Mouse (Mus musculus) hindbrain, postnatal 0 days (tissue): ENCODE results near the gene Capn5. TPM values are rescaled to one million over a fixed set of nuclear protein-coding genes. Genes with fewer than 3 reads are reported as not detected.

ENCODE experiments used
- ATAC-seq: fragments of 200-750 bp; cut with Nextera tagmentation; 2 replicates; pipeline ENCODE4 v1.8.0; 2017; ENCODE audit warnings: mild to moderate bottlenecking, moderate TSS enrichment, moderate library complexity
- DNase-seq: peaks from one replicate; pipeline ENCODE4 v3.0.0-alpha.2; 2015; ENCODE audit warnings: low spot score
- H3K27ac ChIP-seq: fragments of 300-500 bp; sonication (generic); 2 replicates; pipeline ENCODE4 v1.5.1; 2014; ENCODE audit warnings: mild to moderate bottlenecking
- H3K27me3 ChIP-seq: fragments of 300-500 bp; sonication (generic); 2 replicates; pipeline ENCODE4 v1.6.1; 2014; ENCODE audit warnings: low read length, mixed read lengths; ENCODE audit not compliant: insufficient read depth
- H3K36me3 ChIP-seq: fragments of 300-500 bp; sonication (generic); 2 replicates; pipeline ENCODE4 v1.6.1; 2014; ENCODE audit warnings: low read length, mixed read lengths; ENCODE audit not compliant: insufficient read depth
- H3K4me1 ChIP-seq: fragments of 300-500 bp; sonication (generic); 2 replicates; pipeline ENCODE4 v1.6.1; 2014; ENCODE audit warnings: antibody characterized with exemption, low read length, mixed read lengths; ENCODE audit not compliant: insufficient read depth
- H3K4me2 ChIP-seq: fragments of 300-500 bp; sonication (generic); 2 replicates; pipeline ENCODE4 v1.6.1; 2014; ENCODE audit warnings: low read depth, mild to moderate bottlenecking, low read length, moderate library complexity, mixed read lengths
- H3K4me3 ChIP-seq: fragments of 300-500 bp; sonication (generic); 2 replicates; pipeline ENCODE4 v1.5.1; 2014; ENCODE audit warnings: low read length
- H3K9ac ChIP-seq: fragments of 300-500 bp; sonication (generic); replicated peaks from 2 replicates; pipeline ENCODE4 v1.6.1; 2014; ENCODE audit warnings: mild to moderate bottlenecking, low read length, moderate library complexity, mixed read lengths
- H3K9me3 ChIP-seq: fragments of 300-500 bp; sonication (generic); 2 replicates; pipeline ENCODE4 v1.6.1; 2016; ENCODE audit warnings: low read length, mixed read lengths
- CTCF ChIP-seq: IDR thresholded peaks from 2 replicates; pipeline ENCODE4 v1.5.1; 2016; ENCODE audit warnings: antibody characterized with exemption, control low read depth, low read depth
- WGBS: fragments of 180-500 bp; shearing (Covaris S2); extraction: QIAGEN DNeasy Blood & Tissue Kit; methylation state at CpG from one replicate; pipeline ENCODE4 v1.1.7; 2014; 5-methylcytosine and 5-hydroxymethylcytosine counted together
- polyA plus RNA-seq: library from polyadenylated mRNA; unstranded; fragments of >200 nt; fragmentation: Nextera tagmentation; extraction: Ambion mirVana; gene quantifications from 2 replicates; pipeline ENCODE4 v1.2.1, GENCODE M21; 2015
- total RNA-seq: library from RNA; depleted of rRNA; stranded (reverse); fragments of >200 nt; gene quantifications from 2 replicates; pipeline ENCODE4 v1.2.3, GENCODE M21; 2014

Capn5 gene
- total and polyA plus RNA-seq, 2 experiments from 2014 or later: 23.0 to 48.5 TPM

DNA sequence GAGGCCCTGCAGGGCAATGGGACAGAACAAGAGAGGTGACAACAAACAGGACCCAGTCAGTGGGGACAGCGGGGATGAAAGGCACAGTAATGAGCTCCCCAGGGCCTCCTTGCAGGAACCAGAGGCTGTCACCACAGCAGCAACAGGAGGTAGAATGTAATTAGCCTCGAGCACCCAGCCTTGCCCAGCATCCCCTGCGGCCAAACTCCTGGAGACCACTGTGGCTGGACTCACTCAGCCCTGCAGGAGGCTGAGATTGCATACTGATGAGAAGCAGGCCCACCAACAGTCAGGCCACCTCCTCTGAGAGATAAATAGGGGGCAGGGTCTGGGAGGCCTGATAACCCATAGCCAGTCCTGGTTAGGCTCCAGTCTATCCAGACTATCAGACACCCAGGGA is 28.3 kb downstream of the Capn5 start:
- Histone ChIP-seq H3K27me3 (no peaks in the 10 kb centered on the region), H3K9ac (no peak overlapping the region), H3K36me3 (no peaks in the 10 kb centered on the region), H3K4me1 (0 out of 2 replicates have a peak, but pooled peaks cover 5% of the 10 kb centered on the region), H3K4me2 (no peak overlapping the region), H3K9me3 (no peaks in the 10 kb centered on the region), H3K4me3 (no peak overlapping the region), H3K27ac (no peak overlapping the region)
- no peak for ATAC-seq
- no peak for DNase-seq
- 29% methylated on average over 3 of the region's 3 CpGs for WGBS
- no peak for TF ChIP-seq CTCF

DNA sequence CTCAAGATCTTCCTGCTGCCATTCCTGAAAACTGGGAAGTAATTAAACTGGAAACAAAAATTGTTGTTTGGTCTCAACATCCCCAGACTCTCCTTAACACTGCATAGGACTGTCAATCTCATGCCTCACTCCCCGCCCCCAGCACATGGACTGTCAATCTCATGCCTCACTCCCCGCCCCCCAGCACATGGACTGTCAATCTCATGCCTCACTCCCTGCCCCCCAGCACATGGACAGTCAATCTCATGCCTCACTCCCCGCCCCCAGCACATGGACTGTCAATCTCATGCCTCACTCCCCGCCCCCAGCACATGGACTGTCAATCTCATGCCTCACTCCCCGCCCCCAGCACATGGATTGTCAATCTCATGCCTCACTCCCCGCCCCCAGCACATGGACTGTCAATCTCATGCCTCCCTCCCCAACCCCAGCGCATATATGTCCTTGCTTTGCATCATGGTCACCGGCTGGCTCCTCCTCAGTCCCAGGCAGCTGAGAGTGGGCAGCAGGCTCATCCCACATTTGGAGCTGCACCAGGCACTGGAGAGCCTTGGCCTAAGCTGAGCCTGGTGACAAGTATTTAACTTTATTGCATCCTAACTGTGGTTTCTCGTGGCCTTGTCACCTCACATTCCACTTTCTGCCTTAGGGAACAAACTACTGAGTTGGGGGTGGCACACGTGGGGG is 29.2 kb downstream of the Capn5 start:
- ATAC-seq (no peak), DNase-seq (no peak)
- Histone ChIP-seq H3K4me1 (0 out of 2 replicates have a peak, but pooled peaks cover 5% of the 10 kb centered on the region), H3K4me2 (no peak overlapping the region), H3K27ac (no peak overlapping the region), H3K36me3 (no peaks in the 10 kb centered on the region), H3K4me3 (no peak overlapping the region), H3K9ac (no peak overlapping the region), H3K27me3 (no peaks in the 10 kb centered on the region), H3K9me3 (no peaks in the 10 kb centered on the region)
- 59% methylated on average over 10 of the region's 10 CpGs for WGBS
- TF ChIP-seq CTCF: no peak

DNA sequence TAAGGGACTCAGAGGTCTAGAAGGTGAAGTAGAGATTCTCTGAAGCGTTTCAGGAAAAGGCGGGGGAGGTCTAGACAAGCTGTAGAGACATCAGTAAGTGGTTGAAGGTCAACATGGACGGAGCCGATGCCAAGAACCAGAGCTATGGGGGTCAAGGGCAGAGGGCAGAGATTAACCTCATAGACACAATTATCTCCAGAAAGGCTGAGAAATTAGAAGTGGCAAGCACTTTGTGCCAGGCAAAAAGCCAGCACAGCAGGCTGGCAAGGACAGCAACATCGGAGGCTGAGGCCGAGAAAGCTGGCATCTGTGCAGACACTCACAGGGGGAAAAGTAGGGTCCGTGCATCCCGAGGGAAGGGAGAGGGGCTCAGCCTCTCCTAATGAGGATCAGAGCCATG is 30.3 kb downstream of the Capn5 start:
- no peak overlapping the region for H3K9ac ChIP-seq
- WGBS: 41% methylated on average over 8 of the region's 8 CpGs
- H3K27ac ChIP-seq: 0 out of 2 replicates have a peak overlapping the region, but pooled peaks have one; percentile 1
- TF ChIP-seq CTCF: no peak
- H3K4me1 ChIP-seq: 0 out of 2 replicates have a peak, but pooled peaks cover 5% of the 10 kb centered on the region
- no peak for ATAC-seq
- H3K4me2 ChIP-seq: no peak overlapping the region
- peak; percentile 65 for DNase-seq
- no peaks in the 10 kb centered on the region for H3K27me3 ChIP-seq
- H3K4me3 ChIP-seq: no peak overlapping the region
- no peaks in the 10 kb centered on the region for H3K36me3 ChIP-seq
- H3K9me3 ChIP-seq: no peaks in the 10 kb centered on the region

DNA sequence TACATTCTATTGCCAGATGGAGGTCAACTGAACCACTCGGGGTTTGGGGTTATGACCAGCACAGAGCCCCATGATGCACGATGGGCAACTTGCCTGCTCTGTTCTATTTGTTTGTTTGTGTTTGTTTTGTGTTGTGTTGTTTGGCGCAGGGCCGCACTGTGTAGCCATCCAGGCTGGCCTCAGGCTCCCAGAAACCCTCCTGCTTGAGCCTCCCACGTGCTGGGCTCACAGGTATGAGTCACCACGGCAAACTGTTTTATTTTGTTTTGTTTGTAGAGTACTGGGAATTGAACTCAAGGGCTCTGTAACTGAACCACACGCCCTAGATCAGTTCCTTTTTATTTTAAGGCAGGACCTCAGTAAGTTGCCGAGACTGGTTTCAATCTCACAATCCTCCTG is 31.6 kb downstream of the Capn5 start:
- no peak overlapping the region for H3K9ac ChIP-seq
- H3K4me3 ChIP-seq: no peak overlapping the region
- no peaks in the 10 kb centered on the region for H3K27me3 ChIP-seq
- H3K4me1 ChIP-seq: 0 out of 2 replicates have a peak, but pooled peaks cover 5% of the 10 kb centered on the region
- 82% methylated on average over 8 of the region's 8 CpGs for WGBS
- ATAC-seq (no peak), DNase-seq (no peak)
- no peak for TF ChIP-seq CTCF
- no peak overlapping the region for H3K4me2 ChIP-seq
- H3K9me3 ChIP-seq: no peaks in the 10 kb centered on the region
- H3K27ac ChIP-seq: no peak overlapping the region
- H3K36me3 ChIP-seq: no peaks in the 10 kb centered on the region

DNA sequence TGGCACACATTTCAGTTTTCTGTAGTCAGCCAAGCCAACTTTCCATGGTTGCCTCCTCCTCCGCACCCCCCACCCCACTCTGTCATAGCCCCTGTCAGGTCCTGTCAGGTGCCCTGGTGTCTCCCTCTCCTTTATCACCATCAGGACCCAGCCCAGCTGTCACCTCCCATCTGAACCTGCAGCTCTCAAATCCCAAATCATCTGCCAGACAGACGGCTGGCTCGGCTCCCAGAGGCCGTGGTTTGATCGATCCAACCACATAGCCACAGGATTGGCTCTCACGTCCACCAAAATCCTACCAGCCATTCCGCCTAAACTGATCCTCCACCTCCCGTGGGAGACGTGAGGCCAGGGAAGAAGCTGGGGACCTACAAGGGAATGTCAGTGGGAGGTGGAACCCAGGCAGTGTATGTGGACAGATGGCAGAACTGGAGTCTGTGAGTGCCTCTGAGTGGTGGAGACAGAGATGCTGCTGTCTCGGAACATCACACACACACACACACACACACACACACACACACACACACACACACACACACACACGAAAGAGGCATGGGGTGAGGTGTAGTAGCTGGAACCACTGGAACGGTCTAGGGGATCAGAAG is 32.1 kb downstream of the Capn5 start:
- ATAC-seq (no peak), DNase-seq (no peak)
- no peak for TF ChIP-seq CTCF
- 0 out of 2 replicates have a peak, but pooled peaks cover 5% of the 10 kb centered on the region for H3K4me1 ChIP-seq
- no peaks in the 10 kb centered on the region for H3K9me3 ChIP-seq
- H3K27me3 ChIP-seq: no peaks in the 10 kb centered on the region
- no peak overlapping the region for H3K4me2 ChIP-seq
- H3K36me3 ChIP-seq: no peaks in the 10 kb centered on the region
- no peak overlapping the region for H3K4me3 ChIP-seq
- WGBS: 73% methylated on average over 12 of the region's 12 CpGs
- H3K27ac ChIP-seq: no peak overlapping the region
- H3K9ac ChIP-seq: no peak overlapping the region

DNA sequence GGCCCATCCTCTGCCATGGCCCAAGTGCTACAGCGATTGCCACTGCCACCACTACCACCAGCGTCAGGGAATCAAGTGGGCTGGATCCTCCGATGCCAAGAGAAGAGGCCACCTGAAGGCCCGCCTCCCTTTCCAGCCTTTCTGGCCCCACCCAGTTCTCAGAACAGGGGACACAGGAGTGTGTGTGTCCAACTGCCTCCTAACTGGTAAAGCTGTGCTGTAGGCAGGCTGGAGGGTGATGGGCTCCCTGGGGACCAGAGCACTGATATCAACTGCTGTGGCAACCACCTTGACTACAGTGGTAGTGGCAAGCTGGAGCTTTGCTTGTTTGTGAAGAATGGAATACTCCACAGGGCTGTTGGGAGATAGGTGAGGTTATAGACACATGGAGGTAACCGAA is 32.7 kb downstream of the Capn5 start, which contains the start of gene Omp:
TSS of gene Omp (minus strand) at position 101 of the 400 bp plus-strand sequence.
- no peak within 1 kb of the TSS for H3K4me2 ChIP-seq

DNA sequence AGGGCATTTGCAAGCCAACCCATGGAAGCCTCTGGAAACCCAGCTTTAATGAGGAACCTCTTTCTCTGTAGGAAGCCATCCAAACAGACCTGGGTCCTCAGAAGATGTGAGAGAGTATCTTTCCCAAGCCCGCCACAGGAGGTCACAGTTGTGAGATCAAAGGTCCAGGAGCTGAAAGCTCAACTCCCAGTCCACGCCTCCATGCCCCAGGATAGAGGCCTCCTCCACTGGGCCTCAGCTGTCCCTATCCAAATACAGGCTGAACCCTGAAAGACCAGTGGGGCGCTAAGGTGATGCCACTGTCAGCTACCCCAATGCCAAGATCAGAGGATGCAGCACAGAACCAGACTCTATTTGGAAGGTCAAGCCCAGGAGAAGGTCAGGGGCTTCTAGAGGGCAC is 35.4 kb downstream of the Capn5 start:
- H3K4me2 ChIP-seq: no peak overlapping the region
- H3K9ac ChIP-seq: no peak overlapping the region
- no peaks in the 10 kb centered on the region for H3K27me3 ChIP-seq
- no peaks in the 10 kb centered on the region for H3K9me3 ChIP-seq
- ATAC-seq (no peak), DNase-seq (no peak)
- peak overlapping the region; percentile 0; the same call in 1 of the 2 replicates for H3K27ac ChIP-seq
- WGBS: 78% methylated on average over 3 of the region's 3 CpGs
- H3K4me3 ChIP-seq: no peak overlapping the region
- H3K36me3 ChIP-seq: no peaks in the 10 kb centered on the region
- peaks cover 11% of the 10 kb centered on the region for H3K4me1 ChIP-seq
- TF ChIP-seq CTCF: no peak

More for the DNA sequence above, 32.7 kb downstream of the Capn5 start, which contains the start of gene Omp:
- Histone ChIP-seq H3K4me1 (0 out of 2 replicates have a peak, but pooled peaks cover 5% of the 10 kb centered on the region), H3K9ac (no peak within 1 kb of the TSS), H3K9me3 (no peaks in the 10 kb centered on the region), H3K4me3 (no peak within 1 kb of the TSS), H3K27ac (no peak within 1 kb of the TSS), H3K27me3 (no peaks in the 10 kb centered on the region), H3K36me3 (no peaks in the 10 kb centered on the region)
- WGBS: 88% methylated on average over 5 of the region's 5 CpGs
- DNase-seq (no peak), ATAC-seq (no peak)
- TF ChIP-seq CTCF: no peak
